Mouse (Mus musculus) myocyte (in vitro differentiated cells): Measurements from ENCODE around the gene Idh3b. TPM values are rescaled to one million over a fixed set of nuclear protein-coding genes. Genes with fewer than 3 reads are reported as not detected.

Experiments used
- H3K27me3 ChIP-seq: one replicate; pipeline ENCODE4 v1.6.1; 2011; ENCODE audit not compliant: control insufficient read depth, insufficient read depth, insufficient read length
- H3K36me3 ChIP-seq: one replicate; pipeline ENCODE4 v1.6.1; 2011; ENCODE audit not compliant: control insufficient read depth, insufficient read depth
- H3K4me2 ChIP-seq: one replicate; pipeline ENCODE4 v1.6.1; 2011; ENCODE audit warnings: low read depth, control low read depth
- H3K4me3 ChIP-seq: one replicate; pipeline ENCODE4 v1.5.1; 2011; ENCODE audit warnings: mild to moderate bottlenecking, control low read depth, moderate library complexity
- H3K79me2 ChIP-seq: one replicate; pipeline ENCODE4 v1.6.1; 2011; ENCODE audit not compliant: control insufficient read depth, insufficient read depth
- H3ac ChIP-seq: one replicate; pipeline ENCODE4 v1.6.1; 2011; ENCODE audit not compliant: control insufficient read depth, insufficient read length
- CEBPB ChIP-seq: IDR thresholded peaks from 2 replicates; pipeline ENCODE4 v1.6.1; 2011; ENCODE audit warnings: mild to moderate bottlenecking, moderate library complexity; ENCODE audit not compliant: poor library complexity, insufficient read depth, severe bottlenecking
- E2F4 ChIP-seq: IDR thresholded peaks from one replicate; pipeline ENCODE4 v1.6.1; 2011; ENCODE audit warnings: mild to moderate bottlenecking, control low read depth, moderate library complexity; ENCODE audit not compliant: insufficient read depth
- MAX ChIP-seq: IDR thresholded peaks from one replicate; pipeline ENCODE4 v1.6.1; 2011; ENCODE audit warnings: low read depth, mild to moderate bottlenecking, control low read depth
- MYOD1 ChIP-seq, 3 experiments: IDR thresholded peaks; one replicate each; pipeline ENCODE4 v1.6.1; 2011; ENCODE audit warnings: control low read depth in 2 of 3, low read depth in 2 of 3, mild to moderate bottlenecking in 2 of 3, moderate library complexity in 1 of 3; ENCODE audit not compliant: insufficient read length in 2 of 3, control insufficient read depth in 1 of 3
- MYOG ChIP-seq, 3 experiments: IDR thresholded peaks; one replicate each; pipeline ENCODE4 v1.6.1; 2011; ENCODE audit warnings: control low read depth in 2 of 3, low read depth in 2 of 3, mild to moderate bottlenecking in 2 of 3; ENCODE audit not compliant: insufficient read length in 2 of 3, control insufficient read depth in 1 of 3, insufficient read depth in 1 of 3
- POLR2A ChIP-seq: IDR thresholded peaks from one replicate; pipeline ENCODE4 v1.6.1; 2011; ENCODE audit warnings: low read depth, mild to moderate bottlenecking, control low read depth, moderate library complexity; ENCODE audit not compliant: insufficient read length
- POLR2AphosphoS2 ChIP-seq: IDR thresholded peaks from one replicate; pipeline ENCODE4 v1.6.1; 2011; ENCODE audit warnings: low read depth, control low read depth; ENCODE audit not compliant: insufficient read length
- REST ChIP-seq: IDR thresholded peaks from one replicate; pipeline ENCODE4 v1.6.1; 2011; ENCODE audit warnings: mild to moderate bottlenecking, control low read depth, moderate library complexity; ENCODE audit not compliant: insufficient read depth, insufficient read length
- SRF ChIP-seq: IDR thresholded peaks from one replicate; pipeline ENCODE4 v1.6.1; 2011; ENCODE audit warnings: low read depth; ENCODE audit not compliant: control insufficient read depth, insufficient read length
- TCF12 ChIP-seq: IDR thresholded peaks from one replicate; pipeline ENCODE4 v1.6.1; 2011; ENCODE audit warnings: mild to moderate bottlenecking, control low read depth; ENCODE audit not compliant: poor library complexity, insufficient read depth, severe bottlenecking
- TCF3 ChIP-seq: IDR thresholded peaks from one replicate; pipeline ENCODE4 v1.6.1; 2011; ENCODE audit warnings: low read depth, control low read depth; ENCODE audit not compliant: insufficient read length
- USF1 ChIP-seq: IDR thresholded peaks from one replicate; pipeline ENCODE4 v1.6.1; 2011; ENCODE audit warnings: low read depth, mild to moderate bottlenecking, control low read depth, moderate library complexity
- polyA plus RNA-seq: library from polyadenylated mRNA; unstranded; fragments of >200 nt; fragmentation: generic; extraction: Trizol; gene quantifications from one replicate; pipeline ENCODE4 v1.2.1, GENCODE M21; 2012; ENCODE audit warnings: missing spikeins

Gene Idh3b
- polyA plus RNA-seq, 1 experiment: 137 TPM

- no peaks in the 10 kb centered on the region for H3K27me3 ChIP-seq
- no peak overlapping the region for H3K4me3 ChIP-seq
- H3K4me2 ChIP-seq: no peak overlapping the region
- H3K79me2 ChIP-seq: peaks cover 53% of the 10 kb centered on the region
- H3K36me3 ChIP-seq: peaks cover 39% of the 10 kb centered on the region
- peak; percentile 53 for TF ChIP-seq POLR2AphosphoS2
- no peak for TF ChIP-seq POLR2A
- H3ac ChIP-seq: no peak overlapping the region
Measured at GRCm38 (mm10) chr2:130280224-130280623, 4.1 kb downstream of the Idh3b start.

- no peaks in the 10 kb centered on the region for H3K27me3 ChIP-seq
- no peak overlapping the region for H3K4me3 ChIP-seq
- H3K4me2 ChIP-seq: no peak overlapping the region
- H3K36me3 ChIP-seq: peaks cover 39% of the 10 kb centered on the region
- H3K79me2 ChIP-seq: peaks cover 53% of the 10 kb centered on the region
- no peak overlapping the region for H3ac ChIP-seq
- TF ChIP-seq POLR2AphosphoS2: peak; percentile 82
- TF ChIP-seq SRF: no peak
Measured at GRCm38 (mm10) chr2:130279600-130280091, 4.7 kb downstream of the Idh3b start.

DNA sequence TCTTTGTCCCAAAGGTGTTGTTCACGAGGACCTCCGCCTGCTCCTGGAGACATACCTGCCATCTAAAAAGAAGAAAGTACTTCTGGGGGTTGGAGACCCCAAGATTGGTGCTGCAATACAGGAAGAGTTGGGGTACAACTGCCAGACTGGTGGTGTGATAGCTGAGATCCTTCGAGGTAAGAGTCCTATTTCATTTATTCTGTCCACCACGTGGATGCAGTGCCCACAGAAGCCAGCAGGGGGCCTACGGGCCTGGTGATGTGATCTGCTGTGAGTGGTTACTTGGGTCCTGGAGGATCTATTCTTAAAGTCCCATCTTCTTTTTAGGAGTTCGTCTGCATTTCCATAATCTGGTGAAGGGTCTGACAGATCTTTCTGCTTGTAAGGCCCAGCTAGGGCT lies 8.7 kb downstream of the Idh3b start:
- Histone ChIP-seq H3K4me2 (peak overlapping the region; percentile 94), H3K79me2 (peaks cover 37% of the 10 kb centered on the region), H3K4me3 (peak overlapping the region; percentile 98), H3K36me3 (peaks cover 33% of the 10 kb centered on the region), H3K27me3 (no peaks in the 10 kb centered on the region), H3ac (no peak overlapping the region)
- TF ChIP-seq USF1 (peak; percentile 41), MAX (peak; percentile 80), POLR2A (no peak), CEBPB (no peak), REST (no peak)

GRCm38 (mm10) chr2:130274862-130275261 lies 9.5 kb downstream of the Idh3b start:
- Histone ChIP-seq H3K4me2 (peak overlapping the region; percentile 94), H3K79me2 (peaks cover 37% of the 10 kb centered on the region), H3K36me3 (peaks cover 30% of the 10 kb centered on the region), H3K4me3 (peak overlapping the region; percentile 98), H3ac (peak overlapping the region; percentile 71), H3K27me3 (no peaks in the 10 kb centered on the region)
- TF ChIP-seq MYOD1 (IDR thresholded peaks at IDR 0.05; ENCODE audit: control insufficient read depth in 1 of 3, insufficient read length in 2 of 3, low read depth in 2 of 3) (no peak), CEBPB (no peak), USF1 (no peak), POLR2AphosphoS2 (no peak), MYOG (IDR thresholded peaks at IDR 0.05; ENCODE audit: control insufficient read depth in 1 of 3, insufficient read depth in 1 of 3, insufficient read length in 2 of 3, low read depth in 2 of 3) (no peak), MAX (no peak), TCF3 (no peak)

DNA sequence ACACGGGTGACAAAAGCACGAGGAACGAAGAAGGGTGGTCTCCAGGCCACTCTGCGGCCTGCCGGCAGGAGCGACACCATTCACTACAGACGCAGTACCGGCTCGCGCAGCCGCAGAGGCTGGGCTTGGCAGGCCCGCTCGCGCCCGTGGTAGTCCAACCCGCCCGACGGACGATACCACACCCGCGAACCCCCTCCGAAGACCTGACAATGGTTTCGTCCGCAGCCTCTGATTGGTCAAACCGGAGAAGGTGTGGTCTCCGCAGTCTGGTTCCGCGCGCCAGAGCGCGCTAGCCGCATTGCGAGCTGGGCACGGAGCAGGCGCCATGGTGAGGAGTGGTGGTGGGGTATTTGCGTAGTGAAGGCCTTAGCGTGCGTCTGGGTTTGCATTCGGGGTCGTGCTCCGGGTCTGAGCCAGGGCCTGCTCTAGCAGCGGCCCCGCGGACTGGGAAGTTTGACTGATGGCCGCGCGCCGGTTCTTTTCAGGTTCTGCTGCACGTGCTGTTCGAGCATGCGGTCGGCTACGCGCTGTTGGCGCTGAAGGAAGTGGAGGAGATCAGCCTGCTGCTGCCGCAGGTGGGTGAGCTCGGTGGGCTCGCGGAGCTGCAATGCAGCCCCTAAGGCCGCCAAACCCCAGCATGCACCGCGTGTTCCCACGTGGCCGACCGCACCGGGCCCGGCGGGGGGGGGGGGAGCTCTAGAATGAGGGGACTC lies 10.0 kb downstream of the Idh3b start, which contains the start of gene Nop56:
TSS of gene Nop56 (plus strand) at position 282 of the 713 bp plus-strand sequence.
- Histone ChIP-seq H3K4me3 (peak within 1 kb of the TSS; percentile 98), H3K36me3 (peaks cover 25% of the 10 kb centered on the region), H3K4me2 (peak within 1 kb of the TSS; percentile 94), H3ac (peak within 1 kb of the TSS; percentile 71), H3K79me2 (peaks cover 37% of the 10 kb centered on the region), H3K27me3 (no peaks in the 10 kb centered on the region)
- TF ChIP-seq TCF3 (no peak), MYOD1 (IDR thresholded peaks at IDR 0.05; ENCODE audit: control insufficient read depth in 1 of 3, insufficient read length in 2 of 3, low read depth in 2 of 3) (no peak), POLR2A (peak; percentile 97), TCF12 (no peak), USF1 (peak; percentile 55), SRF (peak; percentile 32), MYOG (IDR thresholded peaks at IDR 0.05; ENCODE audit: control insufficient read depth in 1 of 3, insufficient read depth in 1 of 3, insufficient read length in 2 of 3, low read depth in 2 of 3) (peak in 1 of 3 experiments; percentile 10), E2F4 (peak; percentile 77), REST (peak; percentile 62), MAX (peak; percentile 47), POLR2AphosphoS2 (peak; percentile 98), CEBPB (no peak)
